Mouse (Mus musculus) embryonic fibroblast, embryonic 13.5 days (primary cell): Measurements from ENCODE around the gene Wwox. TPM values are rescaled to one million over a fixed set of nuclear protein-coding genes. Genes with fewer than 3 reads are reported as not detected.
A peak's percentile ranks its signal among the peaks of the same experiment; 100 is the strongest.

Experiments used
- H3K27ac ChIP-seq: 2 replicates; pipeline ENCODE4 v1.5.1; 2012; ENCODE audit warnings: low read length, control low read depth, inconsistent platforms; ENCODE audit not compliant: insufficient read depth
- H3K4me1 ChIP-seq: 2 replicates; pipeline ENCODE4 v1.6.1; 2011; ENCODE audit warnings: low read length; ENCODE audit not compliant: control insufficient read depth, insufficient read depth
- H3K4me3 ChIP-seq: 2 replicates; pipeline ENCODE4 v1.5.1; 2011; ENCODE audit warnings: mild to moderate bottlenecking, control low read depth, low read length; ENCODE audit not compliant: insufficient read depth
- CTCF ChIP-seq: IDR thresholded peaks from 2 replicates; pipeline ENCODE4 v1.5.1; 2011; ENCODE audit warnings: mild to moderate bottlenecking, control low read depth, low read length, moderate library complexity, borderline replicate concordance; ENCODE audit not compliant: insufficient read depth
- POLR2A ChIP-seq: IDR thresholded peaks from 2 replicates; pipeline ENCODE4 v1.6.1; 2011; ENCODE audit warnings: low read depth, mild to moderate bottlenecking, control low read depth, low read length, moderate library complexity
- polyA plus RNA-seq: library from polyadenylated mRNA; stranded (reverse); fragments of >200 nt; gene quantifications from 2 replicates; pipeline ENCODE4 v1.2.4, GENCODE M21; 2011; ENCODE audit warnings: low read depth; ENCODE audit not compliant: missing spikeins, insufficient read length

Wwox gene
- polyA plus RNA-seq, 1 experiment = 8.7 TPM

DNA sequence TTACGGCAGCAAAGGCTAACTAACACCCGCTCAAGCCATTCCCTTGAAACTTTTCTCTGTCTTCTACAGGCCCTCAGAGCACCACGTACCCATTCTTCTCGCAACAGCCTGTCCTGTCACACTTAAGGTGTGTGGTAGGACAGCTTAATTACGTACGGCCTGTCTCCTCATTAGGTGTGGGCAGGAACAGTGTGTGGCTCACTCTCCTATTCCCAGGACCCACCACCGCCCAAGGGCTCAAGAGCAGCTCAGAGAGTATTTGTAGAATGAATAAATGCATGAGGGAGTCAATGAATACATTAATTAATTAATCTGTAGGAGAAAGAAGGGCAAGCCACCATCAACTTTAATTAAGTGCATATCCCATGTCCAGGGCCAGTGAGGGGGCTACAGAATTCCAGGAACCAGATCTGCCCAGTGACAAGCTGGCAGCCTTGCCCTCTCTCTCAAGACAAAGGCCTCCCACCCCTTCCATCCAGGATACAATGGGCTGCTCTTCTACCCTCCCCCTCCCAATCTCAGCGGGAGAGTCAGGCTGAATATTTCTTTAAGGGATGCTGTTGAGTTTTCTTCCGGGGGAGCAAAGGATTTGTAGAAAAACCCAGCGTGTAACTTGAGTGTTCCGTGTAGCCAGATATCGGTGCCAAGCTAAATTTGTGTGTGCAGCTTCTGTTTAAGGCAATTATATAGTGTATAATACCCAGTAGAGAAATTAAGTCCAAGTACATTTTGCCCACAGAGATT, 718.7 kb downstream of the Wwox start:
- H3K27ac ChIP-seq = no peak overlapping the region; the same call in 1 of the 2 replicates
- TF ChIP-seq POLR2A (no peak), CTCF (no peak)
- peaks cover 11% of the 10 kb centered on the region; the same call in 1 of the 2 replicates for H3K4me1 ChIP-seq
- no peak overlapping the region for H3K4me3 ChIP-seq

DNA sequence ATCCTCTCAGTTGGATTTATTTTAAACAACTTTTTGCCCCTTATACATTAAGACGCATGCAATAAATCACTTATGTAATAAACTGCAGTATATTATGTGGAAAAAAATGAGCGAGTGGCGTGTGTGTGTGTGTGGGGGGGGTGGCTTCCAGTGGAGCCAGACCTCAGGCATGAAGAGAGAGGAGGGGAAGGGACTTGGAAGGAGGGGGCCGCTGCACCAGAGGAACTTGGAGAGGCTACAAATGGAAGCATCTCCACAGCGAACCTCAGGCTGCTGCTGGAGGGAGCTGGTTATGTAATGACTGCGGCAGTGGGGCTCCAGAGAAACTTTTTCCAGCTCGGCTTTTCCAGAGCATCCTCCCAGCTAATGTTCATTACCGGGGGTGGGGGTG, 719.3 kb downstream of the Wwox start:
- Histone ChIP-seq H3K4me1 (peaks cover 11% of the 10 kb centered on the region; the same call in 1 of the 2 replicates), H3K4me3 (no peak overlapping the region), H3K27ac (no peak overlapping the region)

DNA sequence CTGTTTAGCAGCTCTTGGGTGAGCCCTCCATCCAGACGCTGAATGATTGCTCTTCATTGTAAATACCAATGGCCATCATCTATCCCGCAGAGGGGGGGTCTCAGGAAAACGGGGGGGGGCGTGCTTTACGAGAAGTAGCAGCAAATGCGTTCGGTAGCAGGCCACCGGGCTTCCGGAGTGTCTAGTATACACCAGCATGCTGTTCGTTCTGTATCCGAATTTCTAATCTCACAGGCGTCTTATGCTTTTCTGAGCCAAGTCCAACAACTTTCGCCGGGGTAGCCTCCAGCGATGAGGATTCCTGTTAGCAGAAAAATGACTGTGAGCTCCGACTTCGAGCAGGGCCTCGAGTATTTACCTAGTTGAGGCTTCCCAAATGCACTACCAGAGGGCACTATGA, 719.8 kb downstream of the Wwox start:
- H3K4me1 ChIP-seq = peaks cover 11% of the 10 kb centered on the region; the same call in 1 of the 2 replicates
- no peak overlapping the region; the same call in 1 of the 2 replicates for H3K4me3 ChIP-seq
- TF ChIP-seq CTCF (no peak), POLR2A (no peak)
- peak overlapping the region; percentile 63 for H3K27ac ChIP-seq

More for the DNA sequence above, 719.3 kb downstream of the Wwox start:
- TF ChIP-seq CTCF (no peak), POLR2A (no peak)

DNA sequence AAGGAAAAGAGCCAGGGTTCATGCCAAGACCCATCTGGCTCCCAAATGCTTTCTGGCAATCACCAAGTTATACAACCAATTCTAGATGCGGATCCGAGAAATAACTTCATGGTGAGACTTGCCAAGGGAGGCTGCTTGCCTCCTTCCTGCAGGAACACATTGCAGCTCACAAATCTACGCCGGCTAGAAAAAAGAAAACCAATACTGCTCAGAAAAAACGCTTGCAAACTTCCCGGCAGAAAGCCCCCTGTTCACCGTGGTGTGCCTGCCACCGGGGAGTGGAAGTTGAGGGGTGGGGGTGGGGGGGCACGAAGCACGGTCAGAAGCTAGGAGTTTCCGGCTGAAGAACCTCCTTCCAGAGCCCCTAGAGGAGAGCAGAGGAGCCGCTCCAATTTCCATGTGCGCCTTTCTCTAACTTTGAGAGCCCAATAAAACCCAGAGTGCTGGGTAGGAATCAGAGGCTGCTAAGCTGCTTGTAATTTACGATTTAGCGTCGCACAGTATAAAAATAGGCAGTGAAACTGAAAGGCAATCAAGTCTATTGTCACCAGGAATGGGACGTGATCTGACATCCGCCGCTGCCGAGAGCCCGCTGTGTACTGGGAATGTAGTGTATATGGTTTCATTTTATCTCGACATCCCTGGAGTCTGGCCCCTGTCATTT, 720.4 kb downstream of the Wwox start:
- H3K4me1 ChIP-seq = peaks cover 11% of the 10 kb centered on the region; the same call in 1 of the 2 replicates
- TF ChIP-seq CTCF (no peak), POLR2A (no peak)

DNA sequence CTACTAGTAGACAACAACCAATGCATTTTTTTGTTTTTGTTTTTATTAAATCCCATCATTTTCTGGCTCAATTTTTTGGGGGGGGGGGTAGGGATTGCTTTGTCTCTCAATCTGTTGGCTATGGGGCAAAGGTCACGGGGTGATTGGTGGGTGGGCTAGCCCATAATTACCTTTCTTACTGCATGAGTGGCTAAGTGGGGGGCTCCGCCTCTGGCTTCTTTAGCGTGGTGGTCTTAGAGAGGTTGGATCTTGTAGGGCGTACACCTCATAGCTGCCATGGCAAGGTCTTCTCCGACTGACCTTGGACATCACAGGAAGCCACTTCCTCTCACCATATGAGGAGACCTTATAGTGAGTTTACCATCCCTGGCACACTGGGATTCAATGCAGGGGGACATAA, 721.0 kb downstream of the Wwox start:
- Histone ChIP-seq H3K4me1 (peaks cover 11% of the 10 kb centered on the region; the same call in 1 of the 2 replicates), H3K4me3 (peak overlapping the region; percentile 36; the same call in 1 of the 2 replicates), H3K27ac (0 out of 2 replicates have a peak overlapping the region, but pooled peaks have one; percentile 41)
- no peak for TF ChIP-seq POLR2A

More for the DNA sequence above, 720.4 kb downstream of the Wwox start:
- H3K27ac ChIP-seq = peak overlapping the region; percentile 63
- H3K4me3 ChIP-seq = peak overlapping the region; percentile 36

DNA sequence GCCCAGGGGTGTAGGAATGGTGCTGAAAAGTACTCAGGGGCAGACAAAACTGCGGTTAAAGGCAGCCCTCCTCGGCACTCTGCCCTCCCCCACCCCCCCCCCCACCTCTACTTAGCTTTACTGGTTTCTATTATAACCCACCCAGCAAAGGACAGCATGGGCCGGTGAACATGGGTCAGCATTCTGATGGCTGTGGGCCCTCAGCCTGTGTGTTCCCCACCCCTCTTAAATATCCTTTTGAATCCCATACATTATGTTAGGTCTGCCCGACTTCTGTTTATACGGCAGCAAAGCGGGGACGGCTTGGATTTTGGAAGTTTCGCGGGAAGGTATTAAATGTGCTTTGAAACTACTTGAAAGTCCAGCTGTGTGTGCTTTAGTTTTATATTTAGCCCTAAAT, 722.1 kb downstream of the Wwox start:
- no peak for TF ChIP-seq POLR2A
- no peak for TF ChIP-seq CTCF
- no peak overlapping the region for H3K27ac ChIP-seq
- H3K4me3 ChIP-seq = no peak overlapping the region
- 0 out of 2 replicates have a peak, but pooled peaks cover 6% of the 10 kb centered on the region for H3K4me1 ChIP-seq

DNA sequence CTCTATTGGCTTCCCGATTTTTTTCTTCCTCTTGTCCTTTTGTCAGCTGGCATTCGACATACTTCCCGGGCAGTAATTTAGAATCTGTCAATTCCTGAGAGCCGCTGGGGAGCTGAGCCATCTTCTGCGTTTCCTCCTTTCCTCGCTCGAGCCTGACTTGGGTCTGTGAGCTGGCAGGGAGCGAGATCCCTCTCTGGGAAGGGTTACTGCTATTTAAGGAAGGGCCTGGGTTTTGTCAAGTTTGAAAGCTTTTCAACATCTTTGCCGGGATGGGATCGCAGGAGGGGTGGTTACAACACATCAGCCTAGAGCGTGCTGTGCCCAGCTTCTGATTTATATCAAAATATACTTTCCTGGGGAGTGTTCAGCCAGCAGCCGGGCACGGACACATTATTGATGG, 725.4 kb downstream of the Wwox start:
- TF ChIP-seq CTCF (no peak), POLR2A (no peak)
- Histone ChIP-seq H3K4me1 (0 out of 2 replicates have a peak, but pooled peaks cover 3% of the 10 kb centered on the region), H3K27ac (no peak overlapping the region), H3K4me3 (no peak overlapping the region)

DNA sequence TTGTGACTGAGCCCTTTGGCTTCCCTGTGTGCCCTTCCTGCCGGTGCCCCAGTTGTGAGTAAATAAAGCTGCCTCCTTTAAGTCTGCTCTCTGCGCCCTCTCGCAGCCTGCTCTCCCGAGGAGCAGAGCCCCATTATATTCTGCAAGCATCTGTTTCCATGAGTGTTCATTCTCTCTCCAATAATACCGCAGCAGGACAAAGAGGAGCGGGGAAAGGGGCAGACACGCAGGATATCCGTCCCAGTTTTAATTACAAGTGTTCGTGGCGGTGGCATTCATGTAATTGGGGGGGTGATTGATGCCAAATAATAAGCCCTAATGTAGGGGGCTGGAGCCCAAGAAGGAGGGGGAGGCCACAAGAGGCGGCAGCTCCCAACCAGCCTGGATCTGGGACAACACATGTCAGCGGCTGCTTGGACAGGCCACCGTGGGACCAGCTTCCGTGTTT, 734.2 kb downstream of the Wwox start:
- Histone ChIP-seq H3K4me1 (no peaks in the 10 kb centered on the region), H3K4me3 (no peak overlapping the region), H3K27ac (no peak overlapping the region)
- no peak for TF ChIP-seq CTCF
- TF ChIP-seq POLR2A = no peak

DNA sequence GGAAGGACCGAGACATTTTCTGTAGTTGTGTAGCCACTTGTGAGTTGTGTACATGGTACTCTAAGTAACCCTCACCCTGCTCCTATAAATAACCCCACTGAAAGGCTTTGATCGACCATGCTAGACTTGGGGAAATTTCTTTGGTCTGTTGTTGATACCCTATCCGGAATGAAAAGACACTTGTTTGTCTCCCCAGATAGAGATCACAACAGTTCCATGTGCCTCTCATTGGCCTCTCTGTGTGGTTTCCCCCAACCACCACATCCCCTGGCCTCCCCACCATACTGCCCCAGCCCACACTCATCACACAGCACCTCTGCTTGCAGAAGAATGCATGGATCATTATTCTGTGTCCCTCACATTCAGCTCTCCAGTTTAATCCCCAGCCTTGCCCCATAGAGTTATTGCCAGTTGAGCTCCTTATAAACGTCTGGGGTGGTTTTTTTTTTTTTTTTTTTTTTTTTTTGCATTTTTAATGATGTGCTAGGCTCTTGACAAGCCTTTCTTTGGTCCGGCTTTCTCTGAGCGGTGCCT, 746.0 kb downstream of the Wwox start:
- H3K27ac ChIP-seq = no peak overlapping the region
- TF ChIP-seq CTCF = no peak
- TF ChIP-seq POLR2A = no peak
- no peak overlapping the region for H3K4me3 ChIP-seq
- peaks cover 9% of the 10 kb centered on the region; the same call in 1 of the 2 replicates for H3K4me1 ChIP-seq

DNA sequence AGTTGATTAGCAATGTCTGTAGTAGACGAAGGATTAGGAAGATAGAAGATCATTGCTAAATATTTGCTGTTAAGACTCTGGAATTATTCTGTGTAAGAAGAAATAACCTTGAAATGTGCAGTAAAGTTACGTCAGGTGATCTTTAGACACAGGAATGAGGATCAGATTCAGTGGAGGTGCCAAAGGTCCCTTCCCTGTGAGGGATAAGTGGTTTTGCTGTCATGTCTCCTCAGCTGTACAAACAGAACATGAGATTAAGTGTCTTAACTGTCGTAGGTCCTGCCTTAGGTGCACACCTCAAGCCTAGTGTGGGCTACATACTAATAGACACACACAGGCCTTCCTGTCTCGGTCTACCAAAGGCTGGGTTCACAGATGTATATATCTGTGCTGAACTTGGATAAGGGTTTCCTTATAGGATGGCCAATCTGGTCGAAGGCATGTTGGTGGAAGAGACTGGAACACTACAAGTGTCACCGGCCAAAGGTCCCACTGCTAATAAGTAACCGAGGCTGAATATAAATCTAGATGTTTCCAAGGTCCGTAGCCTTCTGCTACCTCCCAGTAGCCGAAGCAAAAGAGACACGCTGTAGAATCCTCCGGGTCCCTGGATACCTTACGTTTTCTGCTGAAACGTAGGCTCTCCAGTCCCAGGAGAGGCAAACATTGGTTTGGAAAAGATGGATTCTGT, 746.8 kb downstream of the Wwox start:
- Histone ChIP-seq H3K4me1 (peaks cover 9% of the 10 kb centered on the region; the same call in 1 of the 2 replicates), H3K27ac (no peak overlapping the region), H3K4me3 (no peak overlapping the region)
- TF ChIP-seq CTCF (no peak), POLR2A (no peak)
